Mouse (Mus musculus) inflammation-experienced regulatory T-cells, adult 6 months (primary cell): ENCODE results near the gene Msln. TPM values are rescaled to one million over a fixed set of nuclear protein-coding genes. Genes with fewer than 3 reads are reported as not detected.

Experiments
- ATAC-seq: one replicate; pipeline ENCODE4 v1.8.0; 2017
- polyA plus RNA-seq, 3 experiments: library from polyadenylated mRNA; unstranded; fragments of 100-300 nt; shearing (Covaris generic); gene quantifications; one replicate each; pipeline ENCODE4 v1.2.1; 2017

The Msln gene
- polyA plus RNA-seq, 3 experiments from 2014 or later = not detected

DNA sequence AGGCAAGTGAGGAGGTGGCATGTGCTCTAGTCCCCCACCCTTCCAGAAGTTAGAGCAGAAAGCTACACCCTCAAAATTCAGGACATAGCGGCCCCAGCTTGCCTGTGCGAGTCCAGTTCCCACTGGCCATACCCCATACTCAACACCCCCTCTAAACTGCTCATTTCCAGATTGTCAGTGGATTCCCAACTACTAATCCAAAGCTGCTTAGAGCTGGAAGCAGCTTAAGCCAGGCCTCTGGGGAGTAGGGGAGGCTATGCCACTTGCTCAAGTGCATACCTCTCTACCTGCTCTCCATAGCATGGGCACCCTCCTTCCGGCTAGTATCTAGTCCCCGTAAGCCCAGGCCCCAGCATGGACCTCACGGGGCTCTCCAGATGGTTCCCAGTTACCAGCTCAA, 32.7 kb downstream of the Msln start:
- no peak for ATAC-seq

DNA sequence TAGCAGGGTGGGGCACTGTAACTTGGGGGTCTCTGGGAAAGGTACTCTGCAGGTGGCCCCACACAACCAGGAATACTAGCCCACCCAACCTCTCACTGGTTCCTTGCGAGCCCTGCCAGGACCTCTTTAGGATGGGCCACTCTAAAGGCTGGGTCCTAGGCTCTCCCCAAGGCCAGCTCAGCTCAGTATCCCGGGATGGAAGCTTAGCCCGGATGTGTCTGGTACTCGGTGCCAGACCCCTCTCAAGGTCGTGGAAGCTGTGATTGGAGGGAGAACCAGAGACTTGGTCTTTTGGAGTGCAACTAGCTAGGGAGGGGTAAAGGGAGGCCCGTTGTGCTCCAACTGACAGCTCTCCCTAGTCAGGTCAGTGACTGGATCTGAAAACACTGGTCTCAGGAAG, 36.5 kb downstream of the Msln start:
- ATAC-seq = no peak

DNA sequence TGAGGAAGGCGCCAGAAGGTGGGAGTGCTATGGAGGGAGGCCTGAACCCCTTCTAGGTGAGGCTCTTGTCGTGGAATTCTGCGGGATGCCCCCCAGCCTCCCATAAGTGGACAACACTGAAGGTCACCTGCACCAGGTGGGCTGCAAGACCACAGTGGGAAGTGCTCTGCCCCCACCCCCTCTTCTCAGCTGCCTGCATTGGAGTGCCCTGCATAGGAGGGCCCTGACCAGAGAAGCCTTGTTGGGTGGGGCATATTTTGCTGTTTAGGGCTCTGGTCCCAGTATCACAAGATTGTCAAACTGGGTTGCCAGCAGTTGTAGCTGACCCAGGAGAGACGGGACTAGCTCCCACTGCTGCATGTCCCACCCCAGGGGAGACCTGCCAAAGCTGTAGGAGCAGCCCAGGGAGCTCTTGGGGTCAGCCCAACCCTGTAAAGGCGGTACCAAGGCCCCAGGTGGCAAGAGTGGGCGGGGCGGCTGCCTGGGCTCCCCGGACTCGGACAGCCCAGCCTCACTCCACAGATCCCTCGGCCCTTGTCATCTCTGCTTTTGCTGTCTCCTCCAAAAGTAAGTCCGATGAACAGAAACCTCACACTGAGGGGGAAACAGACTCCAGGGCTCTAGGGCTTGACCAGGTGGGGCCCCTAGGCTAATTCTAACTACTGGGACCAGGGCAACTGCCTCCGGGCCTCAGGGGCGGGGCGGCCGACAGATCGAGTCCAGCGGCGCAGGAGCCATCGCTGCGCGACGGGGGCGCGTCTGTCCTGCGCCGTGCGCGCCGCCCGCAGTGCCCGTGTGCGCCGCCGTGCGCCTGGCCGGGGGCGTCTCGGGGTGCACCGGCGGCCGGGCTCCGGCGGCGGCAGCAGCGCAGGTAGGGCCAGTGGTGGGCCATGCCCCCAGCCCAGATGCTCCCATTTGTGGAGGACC, 37.2 kb downstream of the Msln start, which contains the start of gene Gng13:
TSS of gene Gng13 (plus strand) at position 461 of the 927 bp plus-strand sequence.
- ATAC-seq = no peak

DNA sequence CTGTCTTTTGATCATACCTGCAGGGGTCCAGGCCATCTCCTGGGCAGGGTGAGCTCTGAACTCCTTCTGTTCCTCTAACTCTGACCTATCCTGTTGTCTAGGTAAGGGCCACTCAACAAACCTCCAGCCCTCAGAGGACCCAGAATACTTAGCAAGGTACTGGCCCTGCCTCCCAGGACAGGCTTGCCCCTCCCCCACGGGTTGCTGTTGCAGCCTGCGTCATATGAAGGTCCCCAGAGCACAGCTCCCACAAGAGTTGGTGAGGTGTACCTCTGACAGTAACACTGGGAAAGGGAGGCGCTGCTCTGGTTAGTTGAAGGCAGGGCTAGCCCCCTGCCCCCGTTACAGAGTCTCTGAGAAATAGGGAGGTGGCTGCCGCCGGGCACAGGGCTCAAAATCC, 38.0 kb downstream of the Msln start:
- no peak for ATAC-seq

DNA sequence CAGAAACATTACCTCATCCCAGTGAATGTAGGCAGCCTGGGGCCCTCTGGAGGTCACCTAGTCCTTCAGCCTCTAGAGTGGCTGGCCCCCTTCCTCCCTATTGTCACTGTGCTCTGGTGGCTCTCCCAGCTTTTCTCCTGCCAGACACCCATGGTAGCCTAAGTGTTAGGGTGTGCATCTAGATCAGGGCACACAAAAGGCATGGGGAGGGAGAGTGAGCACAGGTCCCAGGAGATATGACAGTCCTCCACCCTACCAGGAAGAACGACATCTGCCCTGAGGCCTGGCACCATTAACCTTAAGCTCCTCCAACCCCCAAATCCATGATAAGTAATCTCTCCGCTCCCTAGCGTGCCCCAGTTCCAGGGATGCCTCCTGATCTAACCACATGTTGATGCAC, 38.6 kb downstream of the Msln start:
- ATAC-seq = no peak

DNA sequence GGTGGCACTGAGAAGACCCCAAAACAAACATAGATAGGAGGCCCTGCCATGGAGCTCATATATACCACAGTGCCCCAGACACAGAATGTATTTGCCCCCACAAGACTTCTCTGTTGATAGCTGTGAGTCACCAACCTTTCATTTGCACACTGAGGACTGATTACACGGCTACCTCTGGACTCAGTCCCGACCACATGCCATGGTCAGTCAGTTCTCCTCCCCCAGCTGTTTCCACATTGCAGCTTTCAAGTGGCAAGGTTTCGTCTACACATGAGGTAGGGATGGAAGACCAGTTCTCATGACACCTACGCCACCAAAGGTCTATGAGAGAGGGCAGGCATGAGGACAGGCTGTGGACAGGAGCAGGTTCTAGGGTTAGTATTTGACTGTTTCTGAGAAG, 43.0 kb downstream of the Msln start:
- ATAC-seq = no peak

DNA sequence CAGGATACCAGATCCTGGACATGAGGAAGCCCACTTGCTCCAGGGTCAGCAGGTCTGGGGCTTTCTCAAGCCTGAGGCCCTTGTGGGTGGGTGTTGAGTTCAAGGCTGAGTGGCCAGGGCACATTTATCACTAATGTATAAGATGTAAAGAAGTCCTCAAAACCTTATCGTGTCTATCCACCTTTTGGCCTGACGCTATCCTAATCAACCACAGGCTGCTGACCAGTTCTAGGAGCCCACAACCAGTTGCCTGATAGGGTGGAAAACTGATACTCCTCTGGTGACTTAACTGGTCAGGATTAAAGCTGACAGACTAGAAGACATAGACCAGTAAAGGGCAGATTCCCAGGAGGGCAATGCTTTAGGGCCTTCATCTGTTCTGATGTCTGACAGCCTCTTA, 44.2 kb downstream of the Msln start:
- ATAC-seq = no peak

DNA sequence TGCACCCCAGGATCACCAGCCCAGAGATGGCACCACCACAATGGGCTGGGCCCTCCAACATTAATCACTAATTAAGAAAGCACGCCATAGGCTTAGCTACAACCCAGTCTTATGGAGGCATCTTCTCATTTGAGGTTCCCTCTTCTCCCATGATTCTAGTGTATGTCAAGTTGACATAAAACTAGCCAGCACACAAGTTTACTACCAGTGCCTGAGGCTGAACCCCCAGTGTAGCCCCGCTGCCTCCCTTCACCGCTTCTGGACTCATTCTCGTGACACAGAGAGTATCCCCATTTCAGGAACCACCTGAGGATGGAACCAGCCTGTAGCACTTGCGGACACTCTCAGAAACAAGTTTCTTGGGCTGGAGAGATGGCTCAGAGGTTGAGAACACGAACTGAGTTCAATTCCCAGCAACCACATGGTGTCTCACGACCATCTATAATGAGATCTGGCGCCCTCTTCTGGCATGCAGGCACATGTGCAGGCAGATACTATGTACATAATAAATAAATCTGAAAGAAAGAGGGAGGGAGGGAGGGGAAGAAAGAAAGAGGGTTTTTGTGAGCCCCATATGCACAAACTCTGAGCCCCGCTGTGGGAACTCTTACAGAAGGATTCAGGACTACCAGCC, 53.2 kb downstream of the Msln start:
- no peak for ATAC-seq

Other genes with a start within 250 kb of the Msln start
- not detected for gene Sox8, start 183.7 kb downstream of the Msln start, polyA plus RNA-seq
- 10 to 100 TPM; 11.3 to 19.4 (median 16.5) TPM for gene Lmf1, start 175.3 kb downstream of the Msln start, polyA plus RNA-seq
- not detected for gene Gng13, start 37.2 kb downstream of the Msln start, polyA plus RNA-seq
- gene Chtf18, start 27.0 kb downstream of the Msln start, polyA plus RNA-seq = 10 to 100 TPM in 1 of 3 experiments, 1 to 10 TPM in 2; 1.4 to 12.9 (median 3.9) TPM
- gene Rpusd1, start 26.7 kb downstream of the Msln start, polyA plus RNA-seq = 10 to 100 TPM in 2 of 3 experiments, 1 to 10 TPM in 1; 8.6 to 12.5 (median 11.2) TPM
- gene Mslnl, start 18.3 kb downstream of the Msln start, polyA plus RNA-seq = not detected
- 10 to 100 TPM; 16.4 to 18.4 (median 17.0) TPM for gene Narfl, start 19.4 kb upstream of the Msln start, polyA plus RNA-seq
- 10 to 100 TPM; 23.1 to 41.8 (median 31.1) TPM for gene Haghl, start 31.3 kb upstream of the Msln start, polyA plus RNA-seq
- under 1 TPM in 2 of 3 experiments, not detected in 1; 0.50 to 0.75 TPM for gene Ccdc78, start 32.2 kb upstream of the Msln start, polyA plus RNA-seq
- gene Fam173a, start 38.5 kb upstream of the Msln start, polyA plus RNA-seq = 100 to 1,000 TPM; 158 to 288 (median 193) TPM
- gene AC134908.4, start 41.3 kb upstream of the Msln start, polyA plus RNA-seq = not detected
- gene Metrn, start 42.8 kb upstream of the Msln start, polyA plus RNA-seq = 1 to 10 TPM; 3.3 to 5.7 (median 5.6) TPM
- gene Fbxl16, start 54.7 kb upstream of the Msln start, polyA plus RNA-seq = not detected
- 10 to 100 TPM; 13.8 to 23.4 (median 19.3) TPM for gene Wdr24, start 69.2 kb upstream of the Msln start, polyA plus RNA-seq
- 10 to 100 TPM; 12.5 to 26.2 (median 23.9) TPM for gene Jmjd8, start 74.5 kb upstream of the Msln start, polyA plus RNA-seq
- gene Stub1, start 79.0 kb upstream of the Msln start, polyA plus RNA-seq = 10 to 100 TPM; 60.7 to 79.7 (median 78.2) TPM
- gene Rhbdl1, start 82.9 kb upstream of the Msln start, polyA plus RNA-seq = 1 to 10 TPM in 1 of 3 experiments, not detected in 2; 1.7 TPM
- gene Gm20683, start 87.4 kb upstream of the Msln start, polyA plus RNA-seq = 1 to 10 TPM in 1 of 3 experiments, under 1 TPM in 2; 0.26 to 1.1 (median 0.67) TPM
- gene Rhot2, start 90.5 kb upstream of the Msln start, polyA plus RNA-seq = 10 to 100 TPM; 21.2 to 32.3 (median 23.4) TPM
- 1 to 10 TPM; 3.3 to 7.0 (median 6.8) TPM for gene Wdr90, start 107.1 kb upstream of the Msln start, polyA plus RNA-seq
- gene Mcrip2, start 114.4 kb upstream of the Msln start, polyA plus RNA-seq = 1 to 10 TPM; 2.5 to 3.9 (median 3.5) TPM
- gene Mettl26, start 120.7 kb upstream of the Msln start, polyA plus RNA-seq = 100 to 1,000 TPM in 1 of 3 experiments, 10 to 100 TPM in 2; 91.1 to 121 (median 98.2) TPM
- gene Wfikkn1, start 126.5 kb upstream of the Msln start, polyA plus RNA-seq = 1 to 10 TPM in 2 of 3 experiments, under 1 TPM in 1; 0.93 to 1.9 (median 1.4) TPM
- gene Rab40c, start 165.3 kb upstream of the Msln start, polyA plus RNA-seq = 1 to 10 TPM; 6.0 to 7.9 (median 7.5) TPM
- gene Pigq, start 190.6 kb upstream of the Msln start, polyA plus RNA-seq = 10 to 100 TPM; 22.0 to 28.6 (median 27.4) TPM
- not detected for gene Nhlrc4, start 190.6 kb upstream of the Msln start, polyA plus RNA-seq
- not detected for gene A930017K11Rik, start 198.2 kb upstream of the Msln start, polyA plus RNA-seq
- 1 to 10 TPM; 5.6 to 6.0 (median 5.7) TPM for gene Capn15, start 231.4 kb upstream of the Msln start, polyA plus RNA-seq